Mouse (Mus musculus) limb, embryonic 11.5 days (tissue): ENCODE measurements around the gene Map2k1. TPM values are rescaled to one million over a fixed set of nuclear protein-coding genes. Genes with fewer than 3 reads are reported as not detected.
"Not testable (repeated sequence)": the region's sequence is repeated elsewhere in the genome, so short reads cannot be mapped to it uniquely, and the experiment has no call there.

Experiments
- ATAC-seq: fragments of 200-750 bp; cut with Nextera tagmentation; 2 replicates; pipeline ENCODE4 v1.8.0; 2017; ENCODE audit warnings: low read depth; ENCODE audit not compliant: insufficient number of reproducible peaks, low FRiP score, low TSS enrichment
- DNase-seq: peaks from one replicate; pipeline ENCODE4 v3.0.0-alpha.2; 2015; ENCODE audit warnings: low spot score
- H3K27ac ChIP-seq: fragments of 300-500 bp; sonication (generic); replicated peaks from 2 replicates; pipeline ENCODE4 v1.5.1; 2014; ENCODE audit warnings: low read depth, mild to moderate bottlenecking, low read length
- H3K27me3 ChIP-seq: fragments of 300-500 bp; sonication (generic); 2 replicates; pipeline ENCODE4 v1.6.1; 2014; ENCODE audit warnings: mild to moderate bottlenecking, low read length, mixed read lengths; ENCODE audit not compliant: control insufficient read depth, insufficient read depth
- H3K36me3 ChIP-seq: fragments of 300-500 bp; sonication (generic); 2 replicates; pipeline ENCODE4 v1.6.1; 2014; ENCODE audit warnings: mild to moderate bottlenecking, low read length, moderate library complexity, mixed read lengths; ENCODE audit not compliant: control insufficient read depth, insufficient read depth
- H3K4me1 ChIP-seq: fragments of 300-500 bp; sonication (generic); 2 replicates; pipeline ENCODE4 v1.6.1; 2014; ENCODE audit warnings: low read length, mixed read lengths; ENCODE audit not compliant: control insufficient read depth, insufficient read depth
- H3K4me2 ChIP-seq: fragments of 300-500 bp; sonication (generic); 2 replicates; pipeline ENCODE4 v1.6.1; 2014; ENCODE audit warnings: low read depth, mild to moderate bottlenecking, moderate library complexity; ENCODE audit not compliant: severe bottlenecking
- H3K4me3 ChIP-seq: fragments of 300-500 bp; sonication (generic); 2 replicates; pipeline ENCODE4 v1.5.1; 2014; ENCODE audit warnings: low read depth, low read length
- H3K9ac ChIP-seq: fragments of 300-500 bp; sonication (generic); 2 replicates; pipeline ENCODE4 v1.6.1; 2014; ENCODE audit warnings: mild to moderate bottlenecking, low read length
- H3K9me3 ChIP-seq: fragments of 300-500 bp; sonication (generic); 2 replicates; pipeline ENCODE4 v1.6.1; 2016; ENCODE audit warnings: low read length; ENCODE audit not compliant: control insufficient read depth
- WGBS: fragments of 180-500 bp; shearing (Covaris S2); extraction: QIAGEN DNeasy Blood & Tissue Kit; methylation state at CpG from one replicate; pipeline ENCODE4 v1.1.7; 2014; 5-methylcytosine and 5-hydroxymethylcytosine counted together
- polyA plus RNA-seq: library from polyadenylated mRNA; unstranded; fragments of >200 nt; fragmentation: Nextera tagmentation; extraction: Ambion mirVana; gene quantifications from 2 replicates; pipeline ENCODE4 v1.2.1, GENCODE M21; 2014

Gene Map2k1
- polyA plus RNA-seq, 1 experiment from 2014 or later: 75.1 TPM

DNA sequence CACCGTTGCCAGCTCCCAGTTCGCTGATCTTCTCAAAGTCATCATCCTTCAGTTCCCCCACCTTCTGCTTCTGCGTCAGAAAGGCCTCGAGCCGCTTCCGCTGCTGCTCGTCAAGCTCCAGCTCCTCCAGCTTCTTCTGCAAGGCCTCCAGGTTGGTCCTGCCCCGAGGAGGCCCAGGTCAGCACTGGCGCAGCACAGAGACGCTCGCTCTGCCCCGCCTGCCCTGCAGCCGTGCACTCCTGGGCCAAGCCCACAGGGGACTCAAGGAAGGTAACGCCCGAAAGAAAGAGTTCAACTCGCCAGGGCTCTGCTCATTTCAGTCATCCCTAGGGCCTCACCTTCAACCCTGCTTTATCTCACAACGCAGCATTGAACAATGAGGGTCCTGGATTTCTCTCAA is 39.0 kb downstream of the Map2k1 start:
- no peaks in the 10 kb centered on the region for H3K4me1 ChIP-seq
- DNase-seq (no peak), ATAC-seq (no peak)
- no peak overlapping the region for H3K9ac ChIP-seq
- H3K27ac ChIP-seq: no peak overlapping the region
- no peaks in the 10 kb centered on the region for H3K9me3 ChIP-seq
- WGBS: 88% methylated on average over 17 of the region's 17 CpGs
- no peak overlapping the region for H3K4me3 ChIP-seq
- no peak overlapping the region for H3K4me2 ChIP-seq
- no peaks in the 10 kb centered on the region for H3K27me3 ChIP-seq
- H3K36me3 ChIP-seq: peaks cover 2% of the 10 kb centered on the region; the same call in 1 of the 2 replicates

DNA sequence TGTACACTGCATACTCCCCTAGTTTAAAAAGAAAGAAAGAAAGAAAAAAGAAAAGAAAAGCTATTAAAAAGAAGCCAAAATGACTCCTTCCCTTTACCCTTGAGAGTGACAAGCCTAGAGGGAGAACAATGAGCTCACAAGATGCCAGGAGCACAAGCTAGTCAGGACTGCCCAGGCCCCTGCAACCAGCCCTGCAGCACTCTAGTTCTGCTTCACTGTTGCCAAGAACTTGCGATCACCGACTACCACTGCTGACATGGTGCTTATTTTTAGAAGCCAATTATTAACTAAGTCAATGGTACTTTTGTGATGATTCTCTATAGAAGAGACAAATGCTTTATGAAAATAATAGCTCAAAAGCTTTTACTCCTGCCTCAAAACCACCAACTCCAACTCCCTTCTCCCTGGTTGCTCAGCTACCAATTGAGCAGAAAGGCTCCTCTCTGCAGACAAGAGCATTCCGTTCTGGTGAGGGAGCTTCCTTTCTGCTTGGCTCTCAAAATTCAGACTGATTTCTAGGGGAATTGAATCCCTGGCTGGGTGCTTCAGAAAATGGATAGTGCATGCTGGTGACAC is 45.8 kb downstream of the Map2k1 start:
- ATAC-seq (no peak), DNase-seq (no peak)
- H3K9ac ChIP-seq: no peak overlapping the region
- H3K27ac ChIP-seq: no peak overlapping the region
- H3K9me3 ChIP-seq: no peaks in the 10 kb centered on the region
- no peaks in the 10 kb centered on the region for H3K4me1 ChIP-seq
- no peak overlapping the region for H3K4me2 ChIP-seq
- no peaks in the 10 kb centered on the region for H3K27me3 ChIP-seq
- H3K4me3 ChIP-seq: no peak overlapping the region
- 93% methylated on average over 3 of the region's 3 CpGs for WGBS
- peaks cover 2% of the 10 kb centered on the region; the same call in 1 of the 2 replicates for H3K36me3 ChIP-seq

DNA sequence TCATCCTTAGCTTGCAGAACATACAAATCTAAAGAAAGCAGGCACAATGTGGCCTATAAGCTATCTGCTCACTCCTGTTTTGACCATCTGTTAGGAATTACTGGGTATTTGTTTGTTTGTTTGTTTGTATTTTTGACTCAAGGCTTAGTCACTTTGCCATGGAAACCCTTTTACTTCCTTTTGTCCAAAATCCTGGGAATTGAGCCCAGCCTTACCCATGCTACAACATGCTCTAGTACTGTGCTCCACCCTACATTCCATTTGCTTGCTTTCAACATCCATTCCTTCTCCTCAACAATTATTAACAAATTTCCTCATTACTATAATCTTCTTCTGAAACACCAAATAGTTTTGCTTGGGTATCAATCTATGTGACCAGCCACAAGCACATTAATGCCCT is 50.6 kb downstream of the Map2k1 start:
- Histone ChIP-seq H3K4me1 (no peaks in the 10 kb centered on the region), H3K4me3 (no peak overlapping the region), H3K9me3 (no peaks in the 10 kb centered on the region), H3K27ac (no peak overlapping the region), H3K27me3 (no peaks in the 10 kb centered on the region), H3K4me2 (no peak overlapping the region), H3K9ac (no peak overlapping the region), H3K36me3 (no peaks in the 10 kb centered on the region)
- ATAC-seq (no peak), DNase-seq (no peak)

DNA sequence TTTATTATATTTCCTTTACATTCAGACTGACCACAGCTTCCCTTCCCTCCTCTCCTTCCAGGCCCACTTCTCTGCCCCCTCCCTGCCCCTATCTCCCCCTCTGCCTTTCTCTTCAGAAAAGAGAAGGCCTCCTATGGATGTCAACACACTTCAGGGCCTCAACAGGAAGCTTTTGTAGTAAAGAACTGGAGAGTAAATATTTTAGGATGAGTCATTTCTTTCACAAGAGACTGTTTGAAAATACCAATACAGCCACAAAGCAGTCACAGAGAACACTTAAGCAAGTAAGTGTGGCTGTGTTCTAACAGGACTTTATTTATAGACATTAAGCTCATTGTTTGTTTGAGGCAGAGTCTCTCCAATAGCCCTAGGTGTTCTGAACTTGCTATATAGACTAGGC is 51.1 kb downstream of the Map2k1 start:
- Histone ChIP-seq H3K36me3 (no peaks in the 10 kb centered on the region), H3K27ac (no peak overlapping the region), H3K27me3 (no peaks in the 10 kb centered on the region)

DNA sequence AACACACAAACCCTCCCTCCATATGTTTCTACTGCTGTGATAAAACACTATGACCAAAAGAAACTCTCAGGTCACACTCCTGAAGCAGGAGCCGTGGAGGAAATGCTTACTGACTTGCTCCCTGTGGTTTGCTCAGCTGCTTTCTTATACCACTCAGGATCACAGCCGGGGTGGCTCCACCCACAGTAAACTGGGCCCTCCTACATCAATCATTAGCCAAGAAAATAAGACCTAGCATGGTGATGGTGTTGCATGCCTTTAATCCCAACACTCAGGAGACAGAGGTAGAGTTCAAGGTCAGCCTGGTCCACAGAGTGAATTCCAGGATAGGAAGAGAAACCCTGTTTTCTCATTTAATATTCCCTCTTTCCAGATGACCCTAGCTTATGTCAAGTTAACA is 53.5 kb downstream of the Map2k1 start:
- Histone ChIP-seq H3K4me1 (no peaks in the 10 kb centered on the region), H3K36me3 (no peaks in the 10 kb centered on the region; the same call in 1 of the 2 replicates)

More for the DNA sequence above, 51.1 kb downstream of the Map2k1 start:
- Histone ChIP-seq H3K4me2 (no peak overlapping the region), H3K4me3 (no peak overlapping the region), H3K9ac (no peak overlapping the region), H3K9me3 (no peaks in the 10 kb centered on the region), H3K4me1 (no peaks in the 10 kb centered on the region)
- DNase-seq (no peak), ATAC-seq (no peak)

DNA sequence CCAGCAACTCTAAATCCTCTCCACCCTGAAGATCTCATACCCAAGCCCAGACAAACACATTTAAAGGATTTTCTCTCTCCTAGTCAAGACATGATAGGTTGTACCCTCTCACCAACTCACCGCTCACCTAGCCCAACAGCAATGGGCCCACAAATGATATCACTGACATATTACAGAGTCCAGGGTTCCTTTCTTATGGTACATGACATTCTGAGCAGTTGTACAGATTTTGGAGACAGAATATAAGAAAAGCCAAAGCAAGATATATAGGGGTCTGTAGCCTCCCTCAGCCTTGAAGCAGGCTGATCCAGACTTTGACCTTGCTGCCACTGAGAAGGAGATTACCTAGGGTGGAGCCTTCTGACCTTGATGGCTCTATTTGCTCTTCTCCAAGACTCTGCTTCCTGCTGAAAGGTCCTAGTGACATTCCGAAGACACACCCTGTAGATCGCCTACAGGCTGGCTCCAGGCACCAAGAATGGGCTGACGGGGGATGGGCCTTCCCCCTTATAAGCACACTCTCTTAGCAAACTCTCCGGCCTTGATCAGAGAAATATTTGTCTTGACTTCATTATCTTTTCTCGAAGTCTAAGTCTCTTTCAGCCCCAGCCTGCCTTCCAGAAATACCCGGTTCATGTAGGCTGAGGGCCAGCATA is 54.5 kb downstream of the Map2k1 start:
- 91% methylated on average over 7 of the region's 7 CpGs for WGBS
- not testable (repeated sequence) for H3K27me3 ChIP-seq, H3K4me3 ChIP-seq, H3K4me1 ChIP-seq, H3K9me3 ChIP-seq, H3K4me2 ChIP-seq, H3K27ac ChIP-seq, H3K9ac ChIP-seq, ATAC-seq, H3K36me3 ChIP-seq, DNase-seq

More for the DNA sequence above, 53.5 kb downstream of the Map2k1 start:
- ATAC-seq (no peak), DNase-seq (no peak)
- H3K4me3 ChIP-seq: no peak overlapping the region
- 71% methylated on average over 2 of the region's 2 CpGs for WGBS
- no peak overlapping the region for H3K9ac ChIP-seq
- H3K4me2 ChIP-seq: no peak overlapping the region
- no peaks in the 10 kb centered on the region for H3K9me3 ChIP-seq
- H3K27ac ChIP-seq: no peak overlapping the region
- H3K27me3 ChIP-seq: no peaks in the 10 kb centered on the region

DNA sequence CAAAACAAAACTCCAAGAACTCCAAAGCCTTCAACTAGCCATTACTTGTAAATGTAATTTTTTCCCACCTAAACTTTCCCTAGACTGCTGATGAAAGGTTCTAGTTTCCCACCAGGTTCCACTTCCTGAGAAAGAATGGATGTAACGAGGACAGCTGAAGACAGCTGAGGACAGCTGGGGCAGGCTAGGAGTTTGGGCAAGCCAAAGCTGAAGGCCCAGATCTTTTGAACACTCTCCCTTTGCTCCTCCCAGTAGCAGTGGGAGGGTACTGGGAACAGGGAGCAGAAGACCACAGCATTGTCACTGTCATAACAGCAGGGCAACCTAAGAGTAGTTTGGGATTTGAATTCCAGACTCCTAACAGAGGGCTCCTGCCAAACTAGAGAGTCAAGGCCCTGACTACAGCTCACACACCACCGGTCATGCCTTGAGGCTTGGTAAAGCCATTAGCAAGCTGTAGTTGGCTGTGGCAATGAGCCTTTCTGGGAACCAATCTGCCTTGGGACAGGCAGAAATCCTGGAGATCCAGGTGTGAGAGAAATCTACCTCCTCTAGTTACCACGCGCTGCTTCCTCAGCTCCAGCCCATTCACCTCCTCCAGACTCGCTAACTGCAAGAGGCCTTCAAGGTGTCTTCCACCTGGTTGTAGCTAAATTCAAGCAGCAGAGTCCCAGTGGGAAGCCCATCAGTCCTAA is 55.2 kb downstream of the Map2k1 start:
- Histone ChIP-seq H3K27ac (no peak overlapping the region), H3K4me2 (no peak overlapping the region), H3K4me1 (no peaks in the 10 kb centered on the region), H3K4me3 (no peak overlapping the region), H3K36me3 (no peaks in the 10 kb centered on the region; the same call in 1 of the 2 replicates), H3K9ac (no peak overlapping the region), H3K27me3 (no peaks in the 10 kb centered on the region), H3K9me3 (no peaks in the 10 kb centered on the region)
- DNase-seq: no peak
- ATAC-seq: no peak
- WGBS: 94% methylated on average over 5 of the region's 5 CpGs

DNA sequence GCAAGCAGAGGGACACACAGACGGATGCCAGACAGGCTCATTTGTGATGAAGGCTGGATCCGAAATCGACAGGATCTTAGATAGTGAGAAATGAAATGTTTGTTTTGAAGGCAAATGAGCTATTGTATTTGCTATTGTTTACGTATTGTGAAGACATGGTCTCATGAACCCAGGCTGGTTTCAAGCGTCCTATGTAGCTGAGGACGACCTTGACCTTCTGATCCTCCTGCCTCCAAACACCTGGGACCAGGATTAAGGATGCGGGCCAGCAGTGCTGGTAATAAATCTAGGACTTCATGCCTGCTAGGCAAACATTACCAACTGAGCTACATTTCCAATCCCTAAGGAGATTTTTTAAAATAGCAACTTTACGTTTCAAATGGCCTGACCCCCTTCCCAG is 55.9 kb downstream of the Map2k1 start:
- Histone ChIP-seq H3K9me3 (no peaks in the 10 kb centered on the region), H3K4me1 (no peaks in the 10 kb centered on the region), H3K27me3 (no peaks in the 10 kb centered on the region), H3K27ac (no peak overlapping the region), H3K4me3 (no peak overlapping the region), H3K9ac (no peak overlapping the region), H3K4me2 (no peak overlapping the region), H3K36me3 (no peaks in the 10 kb centered on the region; the same call in 1 of the 2 replicates)
- WGBS: 84% methylated on average over 8 of the region's 8 CpGs
- DNase-seq: no peak
- ATAC-seq: no peak
